Mouse (Mus musculus) thymus, postnatal 4 days (tissue): Measurements from ENCODE around the gene Etfa.

ENCODE experiments used
- DNase-seq: peaks from one replicate; pipeline ENCODE4 v3.0.0; 2021

Etfa gene

DNA sequence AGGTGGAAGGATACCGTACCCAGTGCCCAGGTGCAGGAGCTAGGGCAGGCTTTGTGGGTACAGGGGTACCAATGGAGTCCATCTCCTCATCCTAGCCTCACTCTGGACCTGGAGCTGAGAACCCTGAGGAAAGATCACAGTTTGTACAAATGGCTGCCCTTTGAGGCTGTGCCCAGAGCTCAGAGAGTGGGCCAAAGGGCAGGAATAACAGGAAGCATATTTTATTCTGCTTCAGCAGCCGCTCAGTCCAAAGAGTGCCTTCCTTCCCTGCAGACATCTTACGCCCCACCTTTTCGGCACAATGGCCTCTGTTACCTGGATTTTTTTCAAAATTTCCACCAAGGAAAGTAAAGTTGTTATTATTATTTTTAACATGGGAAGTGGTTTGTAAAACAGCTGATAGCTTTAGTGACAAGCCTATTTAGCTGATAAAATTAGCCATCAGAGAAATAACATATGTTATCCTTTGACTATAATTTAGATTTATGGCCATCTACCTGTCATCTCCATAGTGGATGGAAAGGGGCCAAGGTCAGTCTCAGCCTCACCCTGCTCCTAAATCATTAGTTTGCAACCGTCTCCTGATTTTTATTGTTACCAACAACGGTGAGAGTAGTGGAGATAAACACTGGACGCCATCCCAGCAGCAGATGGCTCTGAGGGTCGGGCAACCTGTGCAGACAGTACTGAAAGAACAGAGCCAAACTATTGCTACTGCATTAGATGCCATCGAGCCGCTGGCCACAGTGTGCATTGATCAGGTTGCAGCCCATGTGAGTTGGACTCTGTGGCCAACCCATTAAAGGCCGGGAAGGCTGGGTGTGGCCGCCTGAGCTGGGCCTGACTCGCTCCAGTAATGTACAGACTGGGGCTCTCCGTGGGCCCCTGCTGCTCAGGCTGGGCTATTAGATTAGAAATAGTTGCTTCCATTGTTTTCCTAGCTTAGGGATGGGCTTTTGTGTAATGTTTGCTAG, 88.3 kb downstream of the Etfa start:
- DNase-seq: no peak

- no peak for DNase-seq
Measured at GRCm38 (mm10) chr9:55421786-55422185, 90.3 kb downstream of the Etfa start.

DNA sequence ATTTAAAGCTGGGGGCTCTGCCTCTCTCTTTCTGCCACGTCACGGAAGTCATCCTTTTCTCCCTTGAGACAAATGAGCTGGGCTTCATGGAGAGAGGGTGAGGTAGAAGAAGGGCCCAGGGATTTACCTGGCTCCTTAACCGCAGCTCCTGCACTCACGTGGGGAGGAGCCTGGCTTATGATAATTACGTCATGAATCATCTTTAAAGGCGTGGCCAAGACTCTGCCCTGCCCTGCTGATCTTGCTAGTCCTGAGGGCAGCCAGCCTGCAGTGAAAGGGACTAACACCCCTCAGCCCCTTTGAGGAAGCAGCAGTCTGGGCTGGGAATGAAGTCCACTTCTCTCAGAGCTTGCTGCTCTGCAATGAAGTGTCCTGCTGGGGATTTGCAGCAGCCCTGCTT, 100.9 kb downstream of the Etfa start:
- no peak for DNase-seq

DNA sequence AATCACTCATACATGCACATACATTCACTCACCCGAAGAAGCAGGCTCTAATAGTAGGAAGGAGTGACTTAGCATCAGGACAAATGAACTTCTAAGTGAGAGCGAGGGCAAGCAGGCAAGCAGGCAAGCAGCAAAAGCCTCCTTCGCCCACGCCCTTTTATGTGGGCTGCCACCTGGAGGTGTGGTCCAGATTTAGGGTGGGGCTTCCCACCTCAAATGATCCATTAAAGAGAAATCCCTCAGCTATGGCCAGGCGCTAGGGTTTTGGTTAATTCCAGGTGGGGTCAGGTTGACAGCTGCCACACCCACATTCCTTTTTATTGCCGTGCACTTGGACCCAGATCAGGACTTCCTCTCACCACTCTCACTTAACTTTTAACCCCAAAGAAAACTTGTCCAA, 101.6 kb downstream of the Etfa start:
- DNase-seq: no peak

DNA sequence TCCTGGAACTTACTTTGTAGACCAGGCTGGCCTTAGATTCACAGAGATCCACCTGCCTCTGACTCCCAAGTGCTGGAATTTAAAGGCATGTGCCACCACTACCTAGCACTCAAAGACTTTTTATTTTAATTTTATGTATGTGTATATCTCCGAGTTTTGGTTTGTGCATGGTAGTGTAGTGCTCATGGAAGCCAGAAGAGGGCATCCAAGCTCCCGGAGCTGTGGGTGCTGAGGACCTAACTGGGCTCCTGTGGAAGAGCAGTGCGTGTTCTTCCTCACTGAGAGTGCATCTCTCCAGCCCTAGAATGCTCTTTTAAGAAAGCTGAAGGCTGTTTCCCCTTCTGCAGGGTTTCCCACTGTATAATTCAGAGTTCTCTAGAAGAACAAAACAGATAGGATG, 102.2 kb downstream of the Etfa start:
- peak; percentile 30 for DNase-seq

DNA sequence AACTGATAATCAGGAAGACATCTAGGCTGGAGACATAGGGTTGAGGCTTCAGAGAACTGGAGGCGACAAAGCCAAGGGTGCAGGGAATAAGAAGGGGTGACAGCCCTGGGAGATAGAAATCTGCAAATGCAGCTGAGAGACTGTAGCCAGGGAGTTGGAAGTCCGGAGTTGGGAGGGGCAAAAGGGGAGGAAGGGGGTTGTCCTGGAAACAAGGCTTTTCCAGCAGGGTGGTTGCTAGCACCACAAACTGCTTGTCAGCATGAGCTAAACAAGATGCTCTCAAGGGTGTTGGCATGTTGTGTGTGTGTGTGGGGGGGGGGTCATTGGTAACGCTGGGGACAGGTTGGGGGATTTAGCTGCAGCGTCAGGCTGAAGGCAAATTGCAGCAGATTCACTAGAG, 103.2 kb downstream of the Etfa start:
- DNase-seq: no peak

GRCm38 (mm10) chr9:55406773-55407172, 105.3 kb downstream of the Etfa start:
- no peak for DNase-seq

DNA sequence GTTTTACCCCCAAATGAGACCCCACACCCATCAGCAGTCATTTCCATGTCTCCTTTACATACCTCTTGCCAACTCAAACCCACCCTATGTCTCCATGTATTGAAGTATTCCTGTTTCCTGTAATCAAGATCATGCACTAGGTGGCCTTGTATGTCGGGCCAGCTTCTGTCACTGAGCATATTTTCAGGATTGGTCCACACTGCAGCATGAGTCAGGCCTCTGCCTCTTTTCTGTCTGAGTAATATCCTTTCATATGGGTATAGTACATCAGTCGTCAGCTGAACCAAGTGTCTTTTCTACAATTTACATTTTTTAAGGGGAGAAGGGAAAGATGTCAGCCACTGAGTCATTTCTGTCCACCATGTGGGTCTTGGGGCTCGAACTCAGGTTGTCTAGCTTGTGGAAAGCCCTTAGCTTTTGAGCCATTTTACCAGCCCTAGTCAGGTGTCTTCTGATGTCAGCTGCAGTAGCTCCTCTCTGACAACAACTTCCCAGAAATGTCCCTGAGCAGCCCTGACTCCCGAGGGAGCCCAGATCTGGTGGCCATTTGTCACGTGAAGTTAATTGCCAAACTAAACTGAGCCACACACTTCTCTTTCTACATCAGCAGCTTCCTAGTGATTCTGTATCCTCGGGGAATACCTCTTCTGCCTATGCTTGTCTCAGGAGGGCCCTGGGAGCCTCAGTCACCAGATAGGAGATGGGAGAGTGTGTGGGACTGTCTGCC, 106.9 kb downstream of the Etfa start:
- no peak for DNase-seq
